Mouse (Mus musculus) cerebellum, postnatal 14 days (tissue): Measurements from ENCODE around the gene Lsmem1.
A peak's percentile ranks its signal among the peaks of the same experiment; 100 is the strongest.

Experiments
- DNase-seq, 2 experiments: peaks; one replicate each; pipeline ENCODE4 v3.0.0; 2021; ENCODE audit warnings: mixed read lengths in 2 of 2

Lsmem1 gene

GRCm38 (mm10) chr12:40133573-40134271 lies 65.6 kb downstream of the Lsmem1 start, which contains the start of gene Scin:
Gene Scin (minus strand): TSS chr12:40134228.
- DNase-seq, result peak; percentile 28 to 34

DNA sequence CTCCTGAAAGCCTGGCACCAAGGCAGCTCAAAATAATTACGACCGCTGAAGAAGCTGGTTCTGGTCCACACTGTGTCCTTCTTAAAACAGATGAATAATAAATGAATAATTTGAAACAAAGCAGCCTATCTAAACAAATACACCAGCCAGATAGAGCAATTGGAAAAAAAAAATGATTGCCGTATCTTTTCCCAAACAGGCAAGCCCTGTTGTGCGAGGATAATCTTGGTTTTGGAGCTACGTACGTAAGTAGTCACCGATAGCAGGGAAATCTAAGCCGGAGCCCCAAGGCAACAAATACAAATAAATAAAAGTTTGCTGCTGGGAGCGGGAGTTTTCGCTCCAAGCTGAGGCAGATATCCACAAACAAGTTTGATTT lies 66.1 kb downstream of the Lsmem1 start:
- DNase-seq, result no peak
